Mouse (Mus musculus) thymus, postnatal 36 days (tissue): ENCODE measurements around the gene Dbr1.
"Not testable (repeated sequence)": the region's sequence is repeated elsewhere in the genome, so short reads cannot be mapped to it uniquely, and the experiment has no call there.

Experiments used
- DNase-seq, 2 experiments: peaks; one replicate each; pipeline ENCODE4 v3.0.0; 2022; ENCODE audit warnings: mixed read lengths in 2 of 2

Dbr1 gene

GRCm38 (mm10) chr9:99575677-99576480 lies at the start of gene Dbr1:
TSS of gene Dbr1 (plus strand) at chr9:99575799.
- DNase-seq: peak; percentile 90 to 91

- no peak for DNase-seq
These were observed 43.7 kb upstream of the Dbr1 start for GRCm38 (mm10) chr9:99531865-99532264.

- DNase-seq: no peak
These were observed 29.3 kb upstream of the Dbr1 start for GRCm38 (mm10) chr9:99546259-99546658.

- no peak for DNase-seq
These were observed 23.5 kb upstream of the Dbr1 start for GRCm38 (mm10) chr9:99552068-99552467.

GRCm38 (mm10) chr9:99553049-99553448 lies 22.6 kb upstream of the Dbr1 start:
- DNase-seq: no peak

GRCm38 (mm10) chr9:99554052-99554451 lies 21.5 kb upstream of the Dbr1 start:
- DNase-seq: no peak

- no peak for DNase-seq
These were observed 20.3 kb upstream of the Dbr1 start for GRCm38 (mm10) chr9:99555253-99555652.

GRCm38 (mm10) chr9:99557580-99558300 lies 17.9 kb upstream of the Dbr1 start:
- no peak for DNase-seq

GRCm38 (mm10) chr9:99558824-99559556 lies 16.6 kb upstream of the Dbr1 start:
- DNase-seq: no peak

- no peak for DNase-seq
These were observed 16.1 kb upstream of the Dbr1 start for GRCm38 (mm10) chr9:99559557-99559904.

- DNase-seq: no peak
These were observed 15.2 kb upstream of the Dbr1 start for GRCm38 (mm10) chr9:99560389-99560788.

- peak; percentile 52 to 54 for DNase-seq
These were observed 11.9 kb upstream of the Dbr1 start for GRCm38 (mm10) chr9:99563714-99564113.

- no peak for DNase-seq
These were observed 7.6 kb upstream of the Dbr1 start for GRCm38 (mm10) chr9:99568023-99568346.

- DNase-seq: peak; percentile 92 to 94
These were observed 7.1 kb upstream of the Dbr1 start, which contains the start of gene Armc8 for GRCm38 (mm10) chr9:99568347-99569070. TSS of gene Armc8 (minus strand) at chr9:99568899.

GRCm38 (mm10) chr9:99569071-99569397 lies 6.6 kb upstream of the Dbr1 start:
- no peak for DNase-seq

- no peak for DNase-seq
These were observed 5.1 kb downstream of the Dbr1 start for GRCm38 (mm10) chr9:99580655-99581054.

GRCm38 (mm10) chr9:99587505-99588202 lies 12.1 kb downstream of the Dbr1 start:
- peak; percentile 30 to 38 for DNase-seq

GRCm38 (mm10) chr9:99591144-99591543 lies 15.5 kb downstream of the Dbr1 start:
- no peak for DNase-seq

- DNase-seq: not testable (repeated sequence)
These were observed 23.5 kb downstream of the Dbr1 start for GRCm38 (mm10) chr9:99599127-99599526.

- no peak for DNase-seq
These were observed 28.0 kb downstream of the Dbr1 start for GRCm38 (mm10) chr9:99603566-99603965.

GRCm38 (mm10) chr9:99612202-99612601 lies 36.6 kb downstream of the Dbr1 start, which contains the start of gene A4gnt:
TSS of gene A4gnt (plus strand) at chr9:99612502.
- DNase-seq: no peak

- DNase-seq: no peak
These were observed 44.1 kb downstream of the Dbr1 start for GRCm38 (mm10) chr9:99619688-99620087.
